Mouse (Mus musculus): ENCODE results near the gene Fut2. TPM values are rescaled to one million over a fixed set of nuclear protein-coding genes. Genes with fewer than 3 reads are reported as not detected.
A peak's percentile ranks its signal among the peaks of the same experiment; 100 is the strongest.

The Fut2 gene
- total RNA-seq, 2 experiments from 2014 or later = 0.47 to 0.78 TPM

DNA sequence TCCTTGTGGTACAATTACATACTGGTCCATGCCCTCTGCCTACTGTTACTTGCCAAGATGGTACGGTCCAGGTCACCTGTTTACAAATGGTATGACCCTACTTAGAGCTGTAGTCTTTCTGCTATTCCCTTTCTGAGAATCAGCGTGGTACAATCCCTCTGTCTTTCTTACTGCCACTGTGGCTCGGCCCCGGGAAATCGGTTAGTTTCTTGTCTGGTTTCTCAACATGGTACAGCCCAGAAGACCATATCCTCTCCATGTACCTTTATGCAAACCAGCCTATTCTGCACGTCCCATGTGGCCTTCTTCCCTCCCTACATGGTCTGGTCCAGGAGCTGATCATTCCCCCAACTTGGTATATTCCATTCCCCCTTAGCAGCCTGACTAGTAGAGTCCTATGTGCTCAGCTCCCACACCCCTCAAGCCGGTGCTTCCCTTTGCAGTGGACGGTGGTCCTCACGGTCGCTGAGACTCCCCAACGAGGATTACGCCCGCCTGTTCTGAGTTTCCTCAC lies 37.9 kb upstream of the Fut2 start:
- intact Hi-C loops (cut with DNase I) = no loop called here
- DNase-seq (ENCODE audit: low spot score) = peak; percentile 61

- intact Hi-C loops (cut with DNase I) = no loop called here
- DNase-seq (ENCODE audit: low spot score) = no peak
Measured at GRCm38 (mm10) chr7:45703521-45704033, 37.4 kb upstream of the Fut2 start.

DNA sequence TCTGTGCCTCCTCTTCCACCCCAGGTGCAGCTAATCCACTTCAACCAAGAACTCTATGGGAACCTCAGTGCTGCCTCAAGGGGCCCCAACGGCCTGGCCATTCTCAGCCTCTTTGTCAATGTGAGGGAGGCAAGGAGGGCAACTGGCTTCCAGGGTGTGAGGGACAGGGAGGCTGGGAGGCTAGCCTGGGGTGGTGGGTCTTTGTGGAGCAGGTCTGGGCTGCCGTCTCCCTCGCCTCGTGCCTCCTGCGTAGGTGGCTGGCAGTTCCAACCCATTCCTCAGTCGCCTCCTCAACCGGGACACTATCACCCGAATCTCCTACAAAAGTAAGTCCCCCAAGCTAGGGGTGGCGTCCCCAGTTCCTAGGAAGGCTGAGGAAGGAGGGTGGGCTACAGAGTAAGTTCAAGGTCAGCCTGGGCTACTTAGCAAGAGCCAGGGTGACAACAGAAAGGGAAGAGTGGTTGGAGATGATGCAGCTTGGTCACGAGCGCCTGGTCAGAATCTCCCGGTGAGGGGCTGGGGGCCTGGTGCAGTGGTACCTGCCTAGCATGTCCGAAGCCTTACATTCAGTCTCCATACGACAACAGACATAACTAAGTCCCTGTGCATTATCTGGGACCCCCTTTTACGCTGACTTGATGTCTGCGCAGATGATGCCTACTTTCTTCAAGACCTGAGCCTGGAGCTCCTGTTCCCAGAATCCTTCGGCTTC lies 36.8 kb upstream of the Fut2 start:
- no peak for DNase-seq (ENCODE audit: low spot score)
- intact Hi-C loops (cut with DNase I) = no loop called here

GRCm38 (mm10) chr7:45702316-45702715 lies 36.1 kb upstream of the Fut2 start:
- intact Hi-C loops (cut with DNase I) = no loop called here
- no peak for DNase-seq (ENCODE audit: low spot score)

- intact Hi-C loops (cut with DNase I) = no loop called here
Measured at GRCm38 (mm10) chr7:45701607-45702006, 35.4 kb upstream of the Fut2 start.

GRCm38 (mm10) chr7:45701072-45701471 lies 34.9 kb upstream of the Fut2 start:
- intact Hi-C loops (cut with DNase I) = no loop called here
- DNase-seq (ENCODE audit: low spot score) = no peak

More at GRCm38 (mm10) chr7:45701607-45702006, 35.4 kb upstream of the Fut2 start:
- no peak for DNase-seq (ENCODE audit: low spot score)

DNA sequence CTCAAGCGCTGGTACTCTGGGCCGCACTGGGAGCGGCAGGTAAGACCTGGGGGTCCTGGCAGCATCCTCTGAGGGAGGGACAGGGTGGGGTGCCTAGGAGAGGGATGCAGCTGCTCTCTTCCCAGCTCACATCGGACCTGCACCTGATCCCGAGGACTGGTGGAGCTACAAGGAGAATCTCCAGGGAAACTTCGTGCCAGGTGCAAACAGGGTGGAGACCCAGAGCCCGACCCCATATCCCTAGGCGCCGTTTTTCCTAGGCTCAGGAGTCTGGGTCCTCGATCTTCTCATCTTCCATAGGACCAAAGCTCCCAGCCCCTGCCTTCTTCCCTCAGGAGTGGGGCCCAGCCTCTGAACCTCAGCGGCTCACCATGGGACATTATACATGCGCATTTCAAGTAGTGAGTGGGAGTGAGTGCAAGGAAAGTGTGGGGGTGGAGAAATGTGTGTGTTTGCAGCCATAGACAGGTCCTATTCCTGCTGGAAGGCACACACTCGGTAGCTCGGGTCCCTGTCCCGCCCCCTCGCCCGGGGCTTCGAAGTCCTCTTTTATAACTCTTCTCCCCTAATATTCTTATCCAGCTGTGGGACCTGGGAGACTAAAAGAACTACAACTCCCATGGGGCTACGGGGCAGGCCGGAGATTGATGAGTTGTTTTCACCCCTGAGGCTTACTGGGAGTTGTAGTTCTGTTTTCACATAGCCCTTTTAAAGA lies 34.3 kb upstream of the Fut2 start:
- DNase-seq (ENCODE audit: low spot score) = peak; percentile 69
- intact Hi-C loops (cut with DNase I) = no loop called here

GRCm38 (mm10) chr7:45699523-45700141 lies 33.4 kb upstream of the Fut2 start, which contains the start of gene Car11:
TSS of gene Car11 (plus strand) at chr7:45699843.
- intact Hi-C loops (cut with DNase I) = no loop called here
- DNase-seq (ENCODE audit: low spot score) = no peak

DNA sequence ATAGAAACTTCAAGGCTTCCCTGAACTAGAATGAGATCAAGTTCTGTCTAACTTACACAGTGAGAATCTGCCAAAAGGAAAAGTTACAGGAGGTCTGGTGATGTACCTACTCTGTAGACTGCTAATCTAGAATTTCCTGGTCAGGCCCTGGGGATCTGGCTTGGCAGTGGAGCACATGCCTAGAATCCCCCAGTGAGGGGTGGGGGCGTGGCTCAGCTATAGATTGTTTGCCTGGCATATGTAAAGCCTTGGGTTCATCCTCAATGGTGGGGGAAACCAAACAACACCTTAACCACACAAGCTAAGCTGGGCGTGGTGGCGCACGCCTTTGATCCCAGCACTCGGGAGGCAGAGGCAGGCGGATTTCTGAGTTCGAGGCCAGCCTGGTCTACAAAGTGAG lies 31.7 kb upstream of the Fut2 start:
- intact Hi-C loops (cut with DNase I) = no loop called here

DNA sequence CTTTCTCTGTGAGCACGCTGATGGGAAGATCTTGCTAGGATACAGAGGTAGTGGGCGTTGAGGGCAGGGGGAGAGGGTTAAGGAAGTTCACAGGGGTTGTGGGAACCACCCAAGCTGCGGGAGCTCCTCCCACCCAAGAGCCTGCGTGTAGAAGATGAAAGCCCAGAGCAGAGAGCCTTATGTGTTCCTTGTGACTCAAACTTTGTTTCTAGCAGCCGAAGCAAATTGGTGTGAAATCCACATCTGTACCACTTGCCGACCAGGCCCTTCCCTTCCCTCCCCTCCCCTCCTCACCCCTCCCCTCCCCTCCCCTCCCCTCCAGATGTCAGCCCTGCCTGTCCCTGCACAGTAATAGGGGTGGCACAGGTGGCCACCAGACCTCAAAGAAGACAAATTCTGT lies 28.9 kb upstream of the Fut2 start:
- intact Hi-C loops (cut with DNase I) = no loop called here
- no peak for DNase-seq (ENCODE audit: low spot score)

More for the DNA sequence above, 31.7 kb upstream of the Fut2 start:
- DNase-seq (ENCODE audit: low spot score) = no peak

DNA sequence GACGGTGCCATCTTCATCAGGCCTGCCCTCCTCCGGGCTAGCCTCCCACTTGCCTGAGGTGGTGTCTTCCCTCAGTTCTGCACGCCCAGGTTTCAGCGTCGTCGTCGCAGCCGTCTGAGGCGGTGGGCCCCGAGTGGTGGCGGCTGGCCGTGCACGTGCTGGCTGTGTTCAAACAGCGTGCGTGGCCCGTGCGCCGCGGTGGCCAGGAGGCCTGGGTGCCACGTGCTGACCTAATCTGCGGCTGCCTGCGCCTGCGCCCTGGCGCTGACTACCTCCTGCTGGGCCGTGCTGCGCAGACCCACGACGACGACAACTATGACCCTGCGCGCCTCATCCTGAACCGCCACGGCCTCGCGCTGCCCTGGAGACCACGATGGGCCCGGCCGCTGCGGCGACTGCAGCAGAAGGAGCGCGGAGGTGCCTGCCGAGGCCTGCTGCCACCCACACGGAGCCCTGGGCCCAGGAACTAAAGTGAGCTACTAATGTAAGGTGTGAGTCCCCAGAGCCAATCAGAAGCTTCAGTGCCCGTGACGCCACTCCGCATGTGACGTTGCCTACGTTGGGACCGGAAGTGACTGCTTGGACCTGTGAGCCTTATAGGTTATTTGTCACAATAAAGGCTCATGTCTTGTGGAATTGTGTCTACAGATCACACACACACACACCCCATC lies 27.9 kb upstream of the Fut2 start, which contains the start of gene Sec1:
Gene Sec1, minus strand, starts transcription at position 482 of the 671 bp plus-strand sequence.
- intact Hi-C loops (cut with DNase I) = no loop called here
- no peak for DNase-seq (ENCODE audit: low spot score)

DNA sequence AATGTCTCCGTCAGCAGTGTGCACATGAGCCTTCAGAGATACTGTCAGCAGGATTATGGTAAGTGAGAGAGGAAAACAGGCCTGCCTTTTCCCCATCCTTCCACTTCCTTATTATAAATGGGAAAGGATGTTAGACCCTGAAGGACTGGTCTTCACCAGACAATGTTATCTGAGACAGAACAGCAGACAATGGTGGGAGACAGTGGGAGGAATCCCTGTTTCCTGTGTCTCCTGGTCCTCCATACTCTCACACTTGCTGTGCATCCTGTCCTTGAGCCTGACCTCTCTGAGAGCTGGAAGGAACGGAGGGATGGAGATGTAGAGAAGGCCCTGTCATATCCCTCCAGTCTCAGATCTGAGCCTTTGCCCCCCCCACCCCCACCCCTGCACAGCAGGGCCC lies 26.2 kb upstream of the Fut2 start:
- DNase-seq (ENCODE audit: low spot score) = no peak
- intact Hi-C loops (cut with DNase I) = no loop called here

GRCm38 (mm10) chr7:45689800-45690199 lies 23.6 kb upstream of the Fut2 start:
- intact Hi-C loops (cut with DNase I) = loop anchor here (10.0 kb wide), 1 partner anchor 215 kb away; no protein-coding TSS in a partner anchor
- DNase-seq (ENCODE audit: low spot score) = no peak

GRCm38 (mm10) chr7:45689099-45689498 lies 22.9 kb upstream of the Fut2 start:
- no peak for DNase-seq (ENCODE audit: low spot score)
- intact Hi-C loops (cut with DNase I) = loop anchor here (10.0 kb wide), 1 partner anchor 214 kb away; no protein-coding TSS in a partner anchor

GRCm38 (mm10) chr7:45686841-45687240 lies 20.6 kb upstream of the Fut2 start:
- no peak for DNase-seq (ENCODE audit: low spot score)
- intact Hi-C loops (cut with DNase I) = loop anchor here (10.0 kb wide), 1 partner anchor 212 kb away; no protein-coding TSS in a partner anchor

- intact Hi-C loops (cut with DNase I) = loop anchor here (10.0 kb wide), 1 partner anchor 211 kb away; no protein-coding TSS in a partner anchor
- DNase-seq (ENCODE audit: low spot score) = no peak
Measured at GRCm38 (mm10) chr7:45685811-45686210, 19.6 kb upstream of the Fut2 start.

GRCm38 (mm10) chr7:45683396-45684050 lies 17.3 kb upstream of the Fut2 start, which contains the start of gene Ntn5:
TSS of gene Ntn5 (plus strand) at chr7:45684022.
- intact Hi-C loops (cut with DNase I) = loop anchor here (2.0 to 10.0 kb wide), 4 partner anchors 43 to 209 kb away; no protein-coding TSS in a partner anchor
- no peak for DNase-seq (ENCODE audit: low spot score)

DNA sequence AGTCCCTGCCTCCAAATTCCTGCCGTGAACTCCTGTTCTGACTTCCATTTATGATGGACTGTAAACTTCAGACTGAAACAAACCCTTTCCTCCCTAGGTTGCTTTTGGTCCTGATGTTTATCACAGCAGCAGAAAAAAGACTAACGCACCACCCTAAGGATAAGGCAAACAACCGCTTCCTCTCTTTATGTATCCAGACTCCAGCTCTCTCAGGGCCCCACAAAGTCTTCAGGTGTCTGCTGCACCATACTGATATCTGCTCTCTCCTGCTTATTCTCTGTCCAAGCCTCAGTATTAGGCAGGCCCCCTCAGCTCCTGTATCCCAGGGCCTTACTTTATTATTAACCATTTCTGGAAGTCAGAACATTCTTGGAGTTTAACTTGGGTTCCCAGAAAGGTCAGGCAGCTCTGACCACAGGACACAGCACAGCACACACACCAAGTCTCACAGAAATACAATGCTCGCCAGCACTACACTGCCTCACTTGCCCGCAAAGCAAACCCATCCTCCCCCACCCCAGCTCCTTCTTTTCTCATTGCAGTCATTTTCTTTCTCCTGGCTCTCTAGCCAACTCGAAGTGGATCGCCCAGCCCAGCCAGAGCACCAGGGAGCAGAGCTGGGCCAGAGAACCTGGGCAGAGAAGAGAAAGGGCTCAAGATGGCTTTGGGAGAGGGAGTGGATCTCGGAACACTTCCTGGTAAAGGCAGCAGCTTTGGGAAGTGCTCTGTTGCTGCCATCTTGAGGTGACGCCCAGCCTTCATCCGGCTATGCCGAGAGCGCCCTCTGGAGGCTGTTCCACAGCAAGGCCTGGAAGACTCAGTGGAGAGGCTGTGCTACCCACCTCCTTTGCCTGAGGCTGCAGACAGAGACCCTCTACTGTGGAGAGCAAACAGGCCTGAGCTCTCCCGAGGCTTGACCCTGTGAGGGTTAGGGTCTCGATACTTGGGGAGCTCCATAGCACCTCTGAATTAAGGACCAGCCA lies 16.2 kb upstream of the Fut2 start:
- intact Hi-C loops (cut with DNase I) = loop anchor here (2.0 to 10.0 kb wide), 4 partner anchors 42 to 208 kb away; no protein-coding TSS in a partner anchor
- DNase-seq (ENCODE audit: low spot score) = peak; percentile 77
